Comparison of ENCODE assay signal across 9 mouse cellular contexts in genomic region chr10:81193991-81194774, GRCm38 (mm10). TPM values are rescaled to one million over a fixed set of nuclear protein-coding genes. Genes with fewer than 3 reads are reported as not detected.
DNase-seq lines count a peak whose midpoint lies in the region; ATAC-seq and TF ChIP-seq lines count a peak whose summit lies in the region.
"Had no signal": no experiment of that assay in that cellular context is flagged by ENCODE, and none has a peak within 500 bp of the region (broad histone marks: within the 10 kb centered on the region; RNA-seq: fewer than 3 reads in every experiment).

No protein-coding gene starts in this region.

- no peak overlapping the region for H3K4me3 ChIP-seq in liver, postnatal 0 days (ENCODE audit: low read depth, low read length)
- H3K4me3 ChIP-seq in testis, adult 2 months (ENCODE audit: control insufficient read depth, low read depth, low read length): peak overlapping the region; percentile 88

- no peaks in the 10 kb centered on the region for H3K9me3 ChIP-seq in liver, postnatal 0 days (ENCODE audit: low read length)

- no peak for TF ChIP-seq EP300 in liver, postnatal 0 days (IDR thresholded peaks at IDR 0.05; ENCODE audit: low read depth)

- no peak for ATAC-seq in cerebellum, adult (ENCODE audit: insufficient number of reproducible peaks, low FRiP score, low TSS enrichment)
- ATAC-seq in liver, postnatal 0 days: peak; percentile 32; the same call in 1 of the 2 replicates

- peak; percentile 61; the same call in 1 of the 2 replicates for TF ChIP-seq POLR2A in testis, adult 2 months (IDR thresholded peaks at IDR 0.05; ENCODE audit: control insufficient read depth, low read depth, low read length)

- H3K27me3 ChIP-seq in liver, postnatal 0 days (ENCODE audit: insufficient read depth, low read length): peaks cover 25% of the 10 kb centered on the region
- H3K27me3 ChIP-seq in testis, adult 2 months (ENCODE audit: control insufficient read depth, insufficient read depth, low read length): no peaks in the 10 kb centered on the region

- peaks cover 6% of the 10 kb centered on the region; the same call in 1 of the 2 replicates for H3K36me3 ChIP-seq in liver, postnatal 0 days (replicated peaks; ENCODE audit: insufficient read depth, low read length)
- H3K36me3 ChIP-seq in testis, adult 2 months (ENCODE audit: control insufficient read depth, insufficient read depth, low read length): no peaks in the 10 kb centered on the region

- WGBS in liver, postnatal 0 days (ENCODE audit: insufficient replicate concordance): 9% methylated on average over 37 of the region's 37 CpGs

- peaks cover 34% of the 10 kb centered on the region for H3K4me1 ChIP-seq in liver, postnatal 0 days (ENCODE audit: insufficient read depth)
- H3K4me1 ChIP-seq in testis, adult 2 months (ENCODE audit: control insufficient read depth, insufficient read depth, low read length): peaks cover 45% of the 10 kb centered on the region

- H3K27ac ChIP-seq in liver, postnatal 0 days (ENCODE audit: low read depth): no peak overlapping the region
- H3K27ac ChIP-seq in testis, adult 2 months (ENCODE audit: control insufficient read depth, insufficient read depth, low read depth, low read length): peak overlapping the region; percentile 61

- no peak overlapping the region for H3K9ac ChIP-seq in liver, postnatal 0 days (replicated peaks)

- peak overlapping the region; percentile 43 for H3K4me2 ChIP-seq in liver, postnatal 0 days (ENCODE audit: low read depth, low read length)

- intact Hi-C loops in heart, postnatal 10 days (cut with DNase I): no loop called here

- peak; percentile 68 for DNase-seq in cerebellum, adult 11-12 months
- peak; percentile 61 for DNase-seq in right cerebral cortex, postnatal 14 days
- no peak for DNase-seq in right cerebral cortex, adult 2 months (ENCODE audit: low spot score in 2 of 2)
- DNase-seq in heart, postnatal 10 days: peak; percentile 82 to 83
- peak; percentile 42 for DNase-seq in liver, postnatal 0 days
- DNase-seq in retina, postnatal 1 day: no peak

- TF ChIP-seq CTCF in liver, postnatal 0 days (IDR thresholded peaks at IDR 0.05; ENCODE audit: low read depth): no peak
- TF ChIP-seq CTCF in testis, adult 2 months (IDR thresholded peaks at IDR 0.05; ENCODE audit: control insufficient read depth, insufficient read depth, insufficient replicate concordance, low read depth, low read length): no peak

RNA-seq across cellular contexts. Expression of gene Nmrk2, which starts 7.7 kb away (rescaled TPM):
- total RNA-seq in heart, postnatal 10 days (2021): 10 to 100 TPM; 11.6 to 16.5 TPM
- not detected in 2 replicates for polyA plus RNA-seq in liver, postnatal 0 days (2015; fragmentation: Nextera tagmentation; extraction: Ambion mirVana)
- polyA plus RNA-seq in testis, adult 2 months (2012; rRNA removed): not detected in 2 replicates
- polyA plus RNA-seq: neural tube, embryonic 14.5 days had no signal

RNA-seq across cellular contexts. Expression of gene 4930442H23Rik, which starts 10.5 kb away (rescaled TPM):
- total RNA-seq in heart, postnatal 10 days (2021): not detected
- not detected in 2 replicates for polyA plus RNA-seq in liver, postnatal 0 days (2015; fragmentation: Nextera tagmentation; extraction: Ambion mirVana)
- polyA plus RNA-seq in testis, adult 2 months (2012; rRNA removed): 1.4 and 1.8 TPM in 2 replicates
- polyA plus RNA-seq: neural tube, embryonic 14.5 days had no signal

RNA-seq across cellular contexts. Expression of gene Dapk3, which starts 11.4 kb away (rescaled TPM):
- 10 to 100 TPM; 33.3 to 39.1 TPM for total RNA-seq in heart, postnatal 10 days (2021)
- 15.3 and 17.2 TPM in 2 replicates for polyA plus RNA-seq in liver, postnatal 0 days (2015; fragmentation: Nextera tagmentation; extraction: Ambion mirVana)
- polyA plus RNA-seq in testis, adult 2 months (2012; rRNA removed): 52.6 and 61.6 TPM in 2 replicates

RNA-seq across cellular contexts. Expression of gene Eef2, which starts 17.8 kb away (rescaled TPM):
- total RNA-seq in heart, postnatal 10 days (2021): 1,000 to 10,000 TPM; 1,333 to 1,385 TPM
- 310 and 313 TPM in 2 replicates for polyA plus RNA-seq in liver, postnatal 0 days (2015; fragmentation: Nextera tagmentation; extraction: Ambion mirVana)
- polyA plus RNA-seq in testis, adult 2 months (2012; rRNA removed): 1,507 and 1,673 TPM in 2 replicates

RNA-seq across cellular contexts. Expression of gene Pias4, which starts 26.5 kb away (rescaled TPM):
- total RNA-seq in heart, postnatal 10 days (2021): 10 to 100 TPM; 14.7 to 17.8 TPM
- polyA plus RNA-seq in liver, postnatal 0 days (2015; fragmentation: Nextera tagmentation; extraction: Ambion mirVana): 14.6 and 16.1 TPM in 2 replicates
- 164 and 184 TPM in 2 replicates for polyA plus RNA-seq in testis, adult 2 months (2012; rRNA removed)

Comparison
In these comparisons a context has a peak if more than half of its experiments do, and no peak if none do; other contexts are left out.
1. DNase-seq: peak in cerebellum, adult 11-12 months (single experiment), right cerebral cortex, postnatal 14 days (single experiment), heart, postnatal 10 days (2 of 2) and liver, postnatal 0 days (single experiment); none in right cerebral cortex, adult 2 months (0 of 2) and retina, postnatal 1 day (single experiment).